Mouse (Mus musculus) monocyte, adult 59 days (primary cell): ENCODE measurements around the gene Gipc1. TPM values are rescaled to one million over a fixed set of nuclear protein-coding genes. Genes with fewer than 3 reads are reported as not detected.

Source experiments
- total RNA-seq, 2 experiments: library from RNA; stranded (reverse); gene quantifications; one replicate each; pipeline ENCODE4 v1.2.4; 2023

Gene Gipc1
- total RNA-seq = 10 to 100 TPM; 24.9 to 28.4 TPM

DNA sequence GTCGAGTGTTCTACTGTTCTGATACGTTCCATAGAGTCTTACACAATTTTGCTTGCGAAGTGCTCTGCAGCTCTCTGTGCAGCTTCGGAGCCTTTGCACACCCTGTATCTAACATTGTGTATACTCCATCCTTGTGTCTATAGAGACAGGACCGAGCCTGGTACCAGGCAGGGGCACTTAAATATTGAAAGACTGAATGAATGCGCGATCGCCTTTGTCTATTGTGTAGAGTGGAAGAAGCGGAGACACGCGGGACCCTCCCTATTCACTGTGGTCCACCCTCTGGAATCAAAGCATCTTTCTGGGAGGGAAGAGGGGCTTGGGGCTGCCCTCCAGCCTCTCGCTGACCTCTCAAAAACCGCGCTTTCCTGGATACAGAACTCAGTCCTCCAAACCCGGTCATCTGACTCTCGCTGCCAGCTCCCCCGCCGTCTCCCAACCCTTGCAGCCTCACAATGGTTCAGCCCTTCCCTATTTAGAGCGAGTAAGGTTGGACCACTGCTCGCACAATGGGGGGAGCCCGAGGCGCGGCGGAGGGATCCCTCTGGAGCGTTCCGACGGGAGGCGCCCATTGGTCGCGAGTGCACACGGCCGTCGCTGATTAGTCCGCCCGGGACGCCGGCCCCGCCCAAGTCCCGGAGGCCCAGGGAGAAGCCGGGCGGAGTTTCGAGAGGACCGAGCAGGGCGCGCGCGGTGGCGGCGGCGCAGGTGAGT, at the start of gene Gipc1:
Gene Gipc1, plus strand, starts transcription at position 648 of the 714 bp plus-strand sequence.

DNA sequence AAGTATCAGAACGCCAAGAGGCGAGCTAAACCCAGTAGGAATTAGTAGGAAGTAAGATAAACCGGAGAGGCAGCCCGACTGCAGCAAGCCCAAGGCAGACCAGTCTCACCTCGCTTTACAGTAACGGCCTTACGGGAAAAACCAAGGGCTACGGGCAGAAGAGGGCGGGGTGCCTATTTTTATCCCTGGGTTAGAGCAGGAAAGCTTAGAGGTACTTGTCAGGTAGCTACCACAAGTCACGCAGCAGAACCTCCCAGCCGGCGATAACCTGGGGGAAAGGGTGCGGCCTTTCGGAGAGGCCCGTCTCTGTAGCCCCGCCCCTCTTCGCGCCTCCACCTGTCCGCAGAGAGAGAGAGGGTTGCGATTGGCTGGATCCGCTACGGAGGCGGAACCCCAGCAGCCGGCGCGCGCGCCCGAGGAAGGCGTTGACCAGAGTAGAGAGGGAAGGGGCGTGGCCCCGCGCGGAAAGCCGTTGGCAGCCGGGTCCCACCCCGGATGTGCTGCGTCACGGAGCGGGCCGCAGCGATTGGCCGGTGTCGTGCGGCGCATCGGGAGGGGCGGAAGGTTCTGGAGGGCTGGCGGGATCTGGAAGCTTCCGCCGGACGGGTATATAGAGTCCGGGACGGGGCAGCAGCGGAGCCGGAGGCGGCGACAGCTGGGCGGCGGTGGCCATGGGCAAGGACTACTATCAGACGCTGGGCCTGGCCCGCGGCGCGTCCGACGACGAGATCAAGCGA, 44.6 kb upstream of the Gipc1 start, which contains the start of the genes Tecr and Dnajb1:
Gene Tecr, minus strand, starts transcription at position 311 of the 737 bp plus-strand sequence.
Gene Dnajb1, plus strand, starts transcription at position 533 of the 737 bp plus-strand sequence.

DNA sequence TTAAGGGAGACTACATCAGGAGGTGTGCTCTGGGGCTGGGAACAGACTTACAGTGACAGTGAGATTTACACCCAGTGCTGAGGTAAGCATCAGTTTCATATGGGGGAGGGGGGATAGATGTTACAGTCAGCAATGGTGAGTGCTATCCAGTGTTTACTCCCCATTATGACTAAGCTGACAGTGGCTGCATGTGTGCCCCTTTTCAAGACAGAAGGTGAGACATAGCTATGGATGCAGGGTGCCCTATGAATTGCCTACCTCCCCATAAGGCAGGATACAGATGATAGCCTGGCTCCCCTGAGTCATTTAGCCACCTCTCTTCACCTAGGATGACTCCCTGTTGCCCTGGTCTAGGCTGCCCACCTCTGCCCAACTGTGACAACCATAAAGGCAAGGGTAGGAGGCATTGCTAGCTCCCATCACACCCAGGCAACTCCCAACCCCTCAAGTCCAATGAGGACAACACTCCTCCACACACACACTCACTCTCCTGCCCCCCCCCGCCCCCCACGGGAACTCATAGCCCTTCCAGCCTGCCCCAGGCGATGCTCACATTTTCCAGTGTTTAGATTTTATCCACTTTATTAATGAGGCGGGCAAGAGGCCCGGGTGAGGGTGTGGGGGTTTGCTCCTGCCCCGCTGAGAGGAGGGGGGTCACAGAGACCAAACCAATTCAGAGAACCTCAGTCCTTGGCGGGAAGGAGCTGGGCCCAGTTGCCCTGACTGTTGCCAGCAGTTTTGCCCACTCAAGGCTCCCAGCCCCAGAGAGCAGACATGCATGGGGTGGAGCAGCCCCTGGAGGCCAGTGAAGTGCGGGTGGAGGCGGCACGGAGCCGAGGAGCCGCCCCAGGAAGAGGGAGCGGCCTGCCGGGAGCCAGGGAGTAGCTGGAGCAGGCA, 13.7 kb downstream of the Gipc1 start, which contains the start of gene Ptger1:
Gene Ptger1, plus strand, starts transcription at position 710 of the 897 bp plus-strand sequence.

DNA sequence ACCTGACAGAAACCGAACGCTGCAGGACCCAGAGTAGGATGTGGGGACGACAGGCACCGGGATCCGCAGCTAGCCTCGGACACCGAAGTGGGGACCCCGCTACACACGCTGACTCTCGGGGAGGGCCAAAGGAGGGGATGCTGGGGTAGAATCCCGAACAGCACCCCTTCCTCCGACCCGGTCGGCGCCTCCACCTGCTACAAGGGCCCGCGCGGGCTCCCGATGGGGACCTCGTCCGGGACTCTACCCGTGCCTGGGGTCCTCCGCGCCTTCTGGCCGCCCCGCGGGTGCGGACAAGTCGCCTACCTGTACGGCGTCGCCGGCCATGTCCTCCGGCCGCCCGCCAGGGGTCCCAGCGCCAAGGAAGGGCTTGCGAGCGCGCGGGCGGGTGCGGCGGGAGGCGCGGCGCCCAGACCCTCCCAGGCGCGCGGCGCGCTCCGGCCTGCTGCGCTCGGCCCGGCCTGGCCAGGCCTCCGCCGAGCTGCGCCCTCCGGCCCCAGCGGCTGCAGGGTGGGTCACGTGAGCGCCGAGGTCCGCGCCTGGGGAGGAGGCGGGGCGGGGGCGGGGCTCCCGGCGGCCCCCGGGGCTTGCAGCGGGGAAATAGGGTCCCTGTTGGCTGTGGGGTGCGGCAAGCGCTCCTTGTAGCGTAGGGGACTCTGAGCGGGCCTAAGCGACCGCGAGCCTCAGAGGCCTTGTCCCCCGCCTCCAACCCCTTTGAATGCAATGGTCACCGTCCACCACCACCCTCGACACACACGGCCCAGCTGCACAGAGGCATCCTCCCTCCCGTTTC, 46.4 kb downstream of the Gipc1 start, which contains the start of gene Pkn1:
Gene Pkn1, minus strand, starts transcription at position 519 of the 793 bp plus-strand sequence.

Other genes starting within 250 kb of the Gipc1 start
- gene Scoc, start 194.3 kb upstream of the Gipc1 start, total RNA-seq = 10 to 100 TPM; 15.4 to 16.8 TPM
- not detected for gene Olfr370, start 116.9 kb upstream of the Gipc1 start, total RNA-seq
- gene Ndufb7, start 86.0 kb upstream of the Gipc1 start, total RNA-seq = 10 to 100 TPM; 82.2 to 97.6 TPM
- gene Tecr, start 44.7 kb upstream of the Gipc1 start, total RNA-seq = 100 to 1,000 TPM; 175 to 233 TPM
- gene Dnajb1, start 44.5 kb upstream of the Gipc1 start, total RNA-seq = 10 to 100 TPM; 57.1 to 57.9 TPM
- under 1 TPM in 1 of 2 experiments, not detected in 1; 0.21 TPM for gene Ptger1, start 14.0 kb downstream of the Gipc1 start, total RNA-seq
- gene Pkn1, start 46.5 kb downstream of the Gipc1 start, total RNA-seq = 100 to 1,000 TPM; 288 to 307 TPM
- 10 to 100 TPM; 29.0 to 29.1 TPM for gene Ddx39, start 62.5 kb downstream of the Gipc1 start, total RNA-seq
- 1,000 to 10,000 TPM; 2,520 to 2,540 TPM for gene Adgre5, start 88.6 kb downstream of the Gipc1 start, total RNA-seq
- gene Adgrl1, start 247.4 kb downstream of the Gipc1 start, total RNA-seq = 1 to 10 TPM; 2.0 to 2.1 TPM